Mouse (Mus musculus) small intestine, adult 2 months (tissue): Measurements from ENCODE around the gene Ptprn2. TPM values are rescaled to one million over a fixed set of nuclear protein-coding genes. Genes with fewer than 3 reads are reported as not detected.

ENCODE experiments used
- H3K27ac ChIP-seq: fragments of 200-500 bp; 2 replicates; pipeline ENCODE4 v1.5.1; 2012; ENCODE audit warnings: low read depth, low read length, control low read depth, inconsistent platforms; ENCODE audit not compliant: insufficient read depth
- H3K27me3 ChIP-seq: fragments of 200-500 bp; 2 replicates; pipeline ENCODE4 v1.6.1; 2012; ENCODE audit warnings: mild to moderate bottlenecking, moderate library complexity, low read length, inconsistent platforms; ENCODE audit not compliant: control insufficient read depth, insufficient read depth
- H3K36me3 ChIP-seq: fragments of 200-500 bp; 2 replicates; pipeline ENCODE4 v1.6.1; 2012; ENCODE audit warnings: mild to moderate bottlenecking, low read length, control low read depth, inconsistent platforms; ENCODE audit not compliant: control insufficient read depth, insufficient read depth
- H3K4me1 ChIP-seq: fragments of 200-500 bp; 2 replicates; pipeline ENCODE4 v1.6.1; 2012; ENCODE audit warnings: low read length, inconsistent platforms, mixed read lengths; ENCODE audit not compliant: control insufficient read depth, insufficient read depth, insufficient read length
- H3K4me3 ChIP-seq: fragments of 200-500 bp; 2 replicates; pipeline ENCODE4 v1.5.1; 2012; ENCODE audit warnings: low read depth, mild to moderate bottlenecking, control low read depth, inconsistent platforms, low read length, moderate library complexity
- CTCF ChIP-seq: fragments of 200-500 bp; IDR thresholded peaks from 2 replicates; pipeline ENCODE4 v1.5.1; 2012; ENCODE audit warnings: low read depth, mild to moderate bottlenecking, control low read depth, inconsistent platforms, low read length, moderate library complexity, mixed read lengths; ENCODE audit not compliant: insufficient replicate concordance, insufficient read length; ENCODE audit errors: extremely low read depth
- POLR2A ChIP-seq: fragments of 200-500 bp; IDR thresholded peaks from 2 replicates; pipeline ENCODE4 v1.6.1; 2012; ENCODE audit warnings: low read depth, mild to moderate bottlenecking, control low read depth, inconsistent platforms, low read length, moderate library complexity
- WGBS: fragments of 180-500 bp; shearing (Covaris S2); methylation state at CpG from one replicate; pipeline ENCODE4 v1.1.7; 2018; 5-methylcytosine and 5-hydroxymethylcytosine counted together
- polyA plus RNA-seq: library from polyadenylated mRNA; depleted of rRNA; stranded (reverse); fragments of >200 nt; gene quantifications from 2 replicates; pipeline ENCODE4 v1.2.3, GENCODE M21; 2012

Ptprn2 gene
- polyA plus RNA-seq, 1 experiment = 11.6 TPM

DNA sequence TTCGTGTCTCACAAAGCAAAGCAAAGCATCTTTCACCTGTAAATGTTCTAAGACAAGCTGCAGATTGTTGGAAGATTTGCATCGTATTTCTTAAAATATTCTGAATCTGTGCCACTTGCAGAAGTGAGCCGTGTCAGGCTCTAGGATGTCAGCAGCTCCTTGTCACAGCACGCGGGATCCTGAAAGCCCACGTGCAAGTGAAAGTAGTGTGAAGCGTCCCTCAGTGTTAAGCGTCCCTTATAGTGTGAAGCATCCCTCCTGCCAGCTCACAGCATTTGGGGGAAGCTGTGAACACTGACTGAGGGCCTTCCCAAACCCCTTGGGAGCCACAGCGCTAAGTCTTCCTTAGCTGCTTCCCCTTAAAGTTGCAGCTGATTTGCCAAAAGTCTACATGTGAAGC is 768.8 kb downstream of the Ptprn2 start:
- Histone ChIP-seq H3K36me3 (no peaks in the 10 kb centered on the region), H3K27ac (no peak overlapping the region), H3K4me3 (no peak overlapping the region), H3K27me3 (no peaks in the 10 kb centered on the region), H3K4me1 (no peaks in the 10 kb centered on the region)
- WGBS = 80% methylated on average over 9 of the region's 9 CpGs
- TF ChIP-seq CTCF = no peak

GRCm38 (mm10) chr12:117255325-117255724 is 769.8 kb downstream of the Ptprn2 start:
- no peaks in the 10 kb centered on the region for H3K27me3 ChIP-seq
- TF ChIP-seq CTCF (no peak), POLR2A (no peak)
- 18% methylated on average over 6 of the region's 6 CpGs for WGBS
- no peak overlapping the region for H3K27ac ChIP-seq
- no peaks in the 10 kb centered on the region for H3K4me1 ChIP-seq
- H3K36me3 ChIP-seq = no peaks in the 10 kb centered on the region
- H3K4me3 ChIP-seq = no peak overlapping the region

DNA sequence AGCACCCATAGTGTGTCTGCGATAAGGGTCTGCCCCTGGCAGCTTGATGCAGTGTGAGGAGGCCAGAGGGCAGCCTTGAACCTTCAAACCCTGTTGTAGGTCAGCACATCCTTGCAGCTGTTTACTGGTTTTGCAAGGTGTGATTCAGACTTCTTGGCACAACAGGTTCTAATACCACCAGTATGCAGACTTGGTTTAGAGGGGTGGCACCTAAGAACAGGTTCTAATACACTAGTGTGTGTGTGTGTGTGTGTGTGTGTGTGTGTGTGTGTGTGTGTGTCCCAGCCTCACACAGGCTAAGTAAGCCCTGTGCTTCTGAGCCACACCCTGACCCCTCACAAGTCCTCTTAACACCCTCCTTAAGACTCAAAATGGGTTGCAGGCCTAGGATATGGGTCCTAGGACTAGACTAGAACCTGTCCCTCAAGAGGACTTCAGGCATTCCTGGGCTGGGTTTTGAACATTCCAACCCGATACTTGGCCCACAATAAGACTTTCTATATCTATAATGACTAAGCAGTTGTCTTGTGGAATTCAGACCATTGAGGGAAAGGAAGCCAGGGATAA is 770.3 kb downstream of the Ptprn2 start:
- Histone ChIP-seq H3K4me3 (no peak overlapping the region), H3K27ac (no peak overlapping the region), H3K4me1 (no peaks in the 10 kb centered on the region), H3K36me3 (no peaks in the 10 kb centered on the region), H3K27me3 (no peaks in the 10 kb centered on the region)
- TF ChIP-seq CTCF = no peak
- TF ChIP-seq POLR2A = no peak
- 93% methylated on average over 2 of the region's 2 CpGs for WGBS

DNA sequence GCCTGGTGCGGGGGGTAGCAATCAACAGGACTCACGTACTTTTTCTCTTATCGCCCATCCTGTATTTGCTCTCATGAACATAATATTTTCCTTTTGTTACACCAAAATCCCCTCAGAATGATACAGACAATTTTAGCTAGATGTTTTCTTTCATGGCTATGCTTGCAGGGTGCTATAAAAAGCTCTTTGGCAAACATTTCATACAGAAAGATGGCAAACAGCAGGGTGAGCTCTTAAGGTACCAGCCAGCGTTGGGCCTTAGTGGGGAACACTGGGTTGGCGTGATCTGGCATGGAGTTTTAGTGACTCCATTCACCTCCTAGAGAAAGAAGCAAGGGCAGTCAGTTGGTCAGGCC is 771.3 kb downstream of the Ptprn2 start:
- WGBS = 87% methylated on average over 5 of the region's 5 CpGs

GRCm38 (mm10) chr12:117257205-117257920 is 771.8 kb downstream of the Ptprn2 start:
- WGBS = 49% methylated on average over 20 of the region's 20 CpGs
- H3K4me3 ChIP-seq = no peak overlapping the region
- no peaks in the 10 kb centered on the region for H3K27me3 ChIP-seq
- no peak overlapping the region for H3K27ac ChIP-seq
- H3K36me3 ChIP-seq = no peaks in the 10 kb centered on the region
- TF ChIP-seq CTCF (no peak), POLR2A (no peak)
- no peaks in the 10 kb centered on the region for H3K4me1 ChIP-seq

More for the DNA sequence above, 771.3 kb downstream of the Ptprn2 start:
- Histone ChIP-seq H3K4me3 (no peak overlapping the region), H3K36me3 (no peaks in the 10 kb centered on the region), H3K4me1 (no peaks in the 10 kb centered on the region), H3K27me3 (no peaks in the 10 kb centered on the region), H3K27ac (no peak overlapping the region)
- TF ChIP-seq CTCF (no peak), POLR2A (no peak)

- no peaks in the 10 kb centered on the region for H3K4me1 ChIP-seq
- 68% methylated on average over 12 of the region's 12 CpGs for WGBS
- no peaks in the 10 kb centered on the region for H3K27me3 ChIP-seq
- TF ChIP-seq POLR2A (no peak), CTCF (no peak)
- H3K4me3 ChIP-seq = no peak overlapping the region
- no peaks in the 10 kb centered on the region for H3K36me3 ChIP-seq
- no peak overlapping the region for H3K27ac ChIP-seq
Observed at GRCm38 (mm10) chr12:117257921-117258497, 772.5 kb downstream of the Ptprn2 start.

DNA sequence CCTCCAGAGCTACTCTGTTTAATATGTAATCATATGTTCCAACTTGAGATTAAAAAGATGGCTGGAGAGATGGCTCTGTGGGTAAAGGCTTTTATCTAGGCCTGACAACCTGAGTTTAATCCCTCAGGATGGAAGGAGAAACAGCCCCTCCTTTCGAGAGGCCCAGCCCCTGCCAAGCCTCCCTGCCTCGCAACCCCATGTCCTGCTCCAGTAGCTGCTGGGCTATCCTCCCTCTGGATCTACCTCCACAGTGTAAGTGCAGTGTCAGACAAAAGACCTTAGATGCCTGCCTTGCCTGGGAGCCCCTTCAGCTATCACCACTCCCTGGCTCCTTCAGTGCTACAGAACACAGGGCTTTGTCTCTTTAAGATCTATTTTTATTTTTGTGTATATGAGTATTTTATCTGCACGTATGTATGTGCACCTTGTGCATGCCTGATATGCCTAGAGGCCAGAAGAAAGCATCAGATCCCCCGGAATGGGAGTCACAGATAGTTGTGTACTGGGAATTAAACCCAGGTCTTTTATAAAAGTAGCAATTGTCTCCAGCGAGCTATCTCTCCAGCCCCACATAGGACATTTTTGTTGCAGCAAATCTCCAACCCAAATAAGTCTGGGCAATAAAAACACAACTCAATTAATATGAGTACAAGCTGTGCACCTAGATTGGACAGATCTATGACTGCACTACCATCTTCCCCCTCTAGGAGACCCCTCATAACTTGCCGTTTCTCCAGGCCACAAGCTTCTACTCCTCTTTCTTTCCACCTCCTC is 775.1 kb downstream of the Ptprn2 start:
- WGBS = 62% methylated on average over 6 of the region's 6 CpGs
- H3K27ac ChIP-seq = no peak overlapping the region
- TF ChIP-seq CTCF = no peak
- TF ChIP-seq POLR2A = no peak
- H3K4me1 ChIP-seq = no peaks in the 10 kb centered on the region
- H3K4me3 ChIP-seq = no peak overlapping the region
- no peaks in the 10 kb centered on the region for H3K36me3 ChIP-seq
- H3K27me3 ChIP-seq = no peaks in the 10 kb centered on the region
